Mouse (Mus musculus) C2C12 (cell line): ENCODE measurements around the gene Tuft1. TPM values are rescaled to one million over a fixed set of nuclear protein-coding genes. Genes with fewer than 3 reads are reported as not detected.
"Not testable (repeated sequence)": the region's sequence is repeated elsewhere in the genome, so short reads cannot be mapped to it uniquely, and the experiment has no call there.

Experiments used
- H3K27me3 ChIP-seq: one replicate; pipeline ENCODE4 v1.6.1; 2011; ENCODE audit not compliant: control insufficient read depth, insufficient read depth, insufficient read length
- H3K36me3 ChIP-seq: one replicate; pipeline ENCODE4 v1.6.1; 2011; ENCODE audit not compliant: control insufficient read depth, insufficient read depth
- H3K4me3 ChIP-seq: one replicate; pipeline ENCODE4 v1.5.1; 2011; ENCODE audit warnings: mild to moderate bottlenecking, control low read depth; ENCODE audit not compliant: poor library complexity, insufficient read depth, severe bottlenecking
- H3K79me2 ChIP-seq: one replicate; pipeline ENCODE4 v1.6.1; 2011; ENCODE audit not compliant: control insufficient read depth, insufficient read depth
- H3K79me3 ChIP-seq: one replicate; pipeline ENCODE4 v1.6.1; 2011; ENCODE audit warnings: low read depth, control low read depth
- H3ac ChIP-seq: one replicate; pipeline ENCODE3; 2011; ENCODE audit warnings: low read depth; ENCODE audit not compliant: control insufficient read depth, insufficient read length
- CEBPB ChIP-seq: IDR thresholded peaks from one replicate; pipeline ENCODE4 v1.6.1; 2011; ENCODE audit warnings: low read depth, mild to moderate bottlenecking, control low read depth, moderate library complexity
- CTCF ChIP-seq: IDR thresholded peaks from one replicate; pipeline ENCODE4 v1.5.1; 2011; ENCODE audit not compliant: control insufficient read depth, insufficient read depth, insufficient read length
- FOSL1 ChIP-seq: IDR thresholded peaks from one replicate; pipeline ENCODE4 v1.8.0; 2011; ENCODE audit warnings: mild to moderate bottlenecking, low read length; ENCODE audit not compliant: poor library complexity, insufficient read depth, severe bottlenecking
- MAX ChIP-seq: IDR thresholded peaks from one replicate; pipeline ENCODE4 v1.6.1; 2011; ENCODE audit warnings: mild to moderate bottlenecking, control low read depth
- MYOD1 ChIP-seq: IDR thresholded peaks from one replicate; pipeline ENCODE4 v1.6.1; 2011; ENCODE audit warnings: low read depth; ENCODE audit not compliant: control insufficient read depth, insufficient read length
- MYOG ChIP-seq: IDR thresholded peaks from one replicate; pipeline ENCODE4 v1.6.1; 2011; ENCODE audit not compliant: control insufficient read depth, insufficient read length; ENCODE audit errors: extremely low read depth
- USF1 ChIP-seq: IDR thresholded peaks from one replicate; pipeline ENCODE4 v1.6.1; 2011; ENCODE audit warnings: low read depth, mild to moderate bottlenecking, control low read depth, moderate library complexity
- polyA plus RNA-seq: library from polyadenylated mRNA; unstranded; fragments of >200 nt; fragmentation: generic; extraction: Trizol; gene quantifications from one replicate; pipeline ENCODE4 v1.2.1, GENCODE M21; 2012; ENCODE audit warnings: missing spikeins

Gene Tuft1
- polyA plus RNA-seq, 1 experiment: 2.8 TPM

DNA sequence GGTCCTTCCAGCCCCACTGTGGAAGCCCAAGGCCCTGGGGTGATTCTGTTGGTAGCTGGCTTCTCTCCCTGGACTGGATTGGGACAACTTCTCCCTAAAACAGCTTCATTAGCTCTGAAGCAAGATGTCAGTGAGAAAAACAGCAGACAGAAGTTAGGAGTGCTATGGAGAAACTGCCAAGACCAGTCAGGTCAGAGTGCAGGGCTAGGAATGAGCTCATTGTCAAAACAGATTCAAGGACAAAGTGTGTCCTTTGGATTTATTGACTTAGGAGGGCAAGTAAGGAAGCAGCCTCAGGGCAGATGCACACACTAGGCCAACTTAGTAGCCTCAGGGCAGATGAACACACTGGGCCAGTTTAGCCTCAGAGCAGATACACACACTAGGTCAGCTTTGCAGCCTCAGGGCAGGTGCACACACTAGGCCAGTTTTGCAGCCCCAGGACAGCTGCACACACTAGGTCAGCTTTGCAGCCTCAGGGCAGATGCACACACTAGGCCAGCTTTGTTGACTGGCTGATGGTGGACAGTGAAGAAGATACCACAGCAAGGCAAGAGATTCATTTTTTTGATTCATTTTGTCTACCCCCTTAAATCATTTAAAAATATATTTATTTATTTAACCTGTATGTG is 32.1 kb upstream of the Tuft1 start:
- H3K79me3 ChIP-seq: no peaks in the 10 kb centered on the region
- TF ChIP-seq FOSL1 (no peak), CEBPB (no peak), USF1 (no peak), MAX (no peak)
- H3K27me3 ChIP-seq: no peaks in the 10 kb centered on the region
- no peak overlapping the region for H3K4me3 ChIP-seq
- H3K79me2 ChIP-seq: no peaks in the 10 kb centered on the region
- no peaks in the 10 kb centered on the region for H3K36me3 ChIP-seq
- no peak overlapping the region for H3ac ChIP-seq

DNA sequence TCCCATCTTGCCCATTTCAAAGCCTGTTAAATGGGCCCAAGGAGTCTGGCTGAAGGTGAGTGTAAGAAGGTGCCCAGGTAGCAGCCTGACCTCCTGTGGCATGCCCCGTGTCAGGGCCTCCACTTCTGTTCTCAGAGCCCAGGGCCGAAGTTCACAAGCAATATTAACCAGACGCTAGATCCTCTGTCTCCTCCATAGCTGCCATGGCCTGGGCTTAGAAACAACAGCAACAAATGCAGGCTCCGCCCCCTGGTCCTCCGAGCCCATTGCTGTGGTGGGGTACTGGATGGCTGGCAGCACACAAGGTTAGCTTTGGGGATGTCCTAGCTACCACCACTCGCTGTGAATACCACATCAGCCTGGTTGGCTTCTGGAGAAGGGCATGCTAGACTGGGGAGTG is 31.5 kb upstream of the Tuft1 start:
- H3K36me3 ChIP-seq, H3ac ChIP-seq, H3K79me3 ChIP-seq, H3K27me3 ChIP-seq, H3K4me3 ChIP-seq, H3K79me2 ChIP-seq: not testable (repeated sequence)

DNA sequence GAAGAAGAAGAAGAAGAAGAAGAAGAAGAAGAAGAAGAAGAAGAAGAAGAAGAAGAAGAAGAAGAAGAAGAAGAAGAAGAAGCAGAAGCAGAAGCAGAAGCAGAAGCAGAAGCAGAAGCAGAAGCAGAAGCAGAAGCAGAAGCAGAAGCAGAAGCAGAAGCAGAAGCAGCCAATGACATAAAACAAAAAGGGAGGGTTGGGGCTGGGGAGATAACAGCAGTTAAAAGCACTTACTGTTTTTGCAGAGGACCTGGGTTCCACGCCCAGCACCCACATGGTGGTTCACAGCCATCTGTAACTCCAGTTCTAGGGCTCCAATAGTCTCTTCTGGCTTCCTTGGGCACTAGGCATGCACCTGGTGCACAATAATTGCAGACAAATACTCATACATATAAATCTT is 30.5 kb upstream of the Tuft1 start:
- not testable (repeated sequence) for H3K36me3 ChIP-seq, H3K79me2 ChIP-seq, H3ac ChIP-seq, H3K4me3 ChIP-seq, H3K79me3 ChIP-seq, H3K27me3 ChIP-seq

DNA sequence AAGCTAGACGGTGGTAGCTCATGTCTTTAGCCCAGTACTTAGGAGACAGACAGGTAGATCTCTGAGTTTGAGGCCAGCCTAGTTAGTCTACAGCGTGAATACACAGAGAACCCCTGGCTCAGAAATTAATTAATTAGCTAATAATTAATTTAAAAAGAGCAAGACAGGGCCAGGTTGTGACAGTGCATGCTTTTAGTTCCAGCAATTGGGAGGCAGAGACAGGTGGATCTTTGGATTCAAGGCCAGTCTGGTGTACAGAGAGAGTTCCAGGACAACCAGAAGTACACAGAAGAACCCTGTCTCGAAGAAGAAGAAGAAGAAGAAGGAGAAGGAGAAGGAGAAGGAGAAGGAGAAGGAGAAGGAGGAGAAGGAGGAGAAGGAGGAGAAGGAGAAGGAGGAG is 30.0 kb upstream of the Tuft1 start:
- H3K79me2 ChIP-seq, H3ac ChIP-seq, H3K4me3 ChIP-seq, H3K79me3 ChIP-seq, H3K36me3 ChIP-seq, H3K27me3 ChIP-seq: not testable (repeated sequence)

- not testable (repeated sequence) for H3ac ChIP-seq, H3K4me3 ChIP-seq, H3K79me3 ChIP-seq, H3K27me3 ChIP-seq, H3K36me3 ChIP-seq, H3K79me2 ChIP-seq
Measured at GRCm38 (mm10) chr3:94685989-94686772, 27.5 kb upstream of the Tuft1 start.

GRCm38 (mm10) chr3:94683646-94684045 is 25.0 kb upstream of the Tuft1 start:
- Histone ChIP-seq H3ac (no peak overlapping the region), H3K79me2 (no peaks in the 10 kb centered on the region), H3K27me3 (no peaks in the 10 kb centered on the region), H3K36me3 (no peaks in the 10 kb centered on the region), H3K4me3 (no peak overlapping the region), H3K79me3 (no peaks in the 10 kb centered on the region)
- TF ChIP-seq MYOG: no peak
- TF ChIP-seq FOSL1: no peak
- no peak for TF ChIP-seq CTCF
- no peak for TF ChIP-seq MYOD1
- no peak for TF ChIP-seq MAX
- no peak for TF ChIP-seq CEBPB

- H3K36me3 ChIP-seq: no peaks in the 10 kb centered on the region
- no peak overlapping the region for H3ac ChIP-seq
- H3K27me3 ChIP-seq: no peaks in the 10 kb centered on the region
- H3K79me2 ChIP-seq: no peaks in the 10 kb centered on the region
- TF ChIP-seq CEBPB: peak; percentile 96
- TF ChIP-seq CTCF: no peak
- peak; percentile 15 for TF ChIP-seq MYOD1
- TF ChIP-seq MAX: no peak
- TF ChIP-seq FOSL1: peak; percentile 93
- no peak overlapping the region for H3K4me3 ChIP-seq
- no peaks in the 10 kb centered on the region for H3K79me3 ChIP-seq
Measured at GRCm38 (mm10) chr3:94680783-94681182, 22.1 kb upstream of the Tuft1 start.

GRCm38 (mm10) chr3:94680032-94680431 is 21.4 kb upstream of the Tuft1 start:
- H3K79me3 ChIP-seq: not testable (repeated sequence)

More at GRCm38 (mm10) chr3:94680032-94680431, 21.4 kb upstream of the Tuft1 start:
- H3K36me3 ChIP-seq, H3ac ChIP-seq, H3K79me2 ChIP-seq, H3K27me3 ChIP-seq, H3K4me3 ChIP-seq: not testable (repeated sequence)
